Mouse (Mus musculus): ENCODE results near the gene BC034090.
"Not testable (repeated sequence)": the region's sequence is repeated elsewhere in the genome, so short reads cannot be mapped to it uniquely, and the experiment has no call there.

Gene BC034090

DNA sequence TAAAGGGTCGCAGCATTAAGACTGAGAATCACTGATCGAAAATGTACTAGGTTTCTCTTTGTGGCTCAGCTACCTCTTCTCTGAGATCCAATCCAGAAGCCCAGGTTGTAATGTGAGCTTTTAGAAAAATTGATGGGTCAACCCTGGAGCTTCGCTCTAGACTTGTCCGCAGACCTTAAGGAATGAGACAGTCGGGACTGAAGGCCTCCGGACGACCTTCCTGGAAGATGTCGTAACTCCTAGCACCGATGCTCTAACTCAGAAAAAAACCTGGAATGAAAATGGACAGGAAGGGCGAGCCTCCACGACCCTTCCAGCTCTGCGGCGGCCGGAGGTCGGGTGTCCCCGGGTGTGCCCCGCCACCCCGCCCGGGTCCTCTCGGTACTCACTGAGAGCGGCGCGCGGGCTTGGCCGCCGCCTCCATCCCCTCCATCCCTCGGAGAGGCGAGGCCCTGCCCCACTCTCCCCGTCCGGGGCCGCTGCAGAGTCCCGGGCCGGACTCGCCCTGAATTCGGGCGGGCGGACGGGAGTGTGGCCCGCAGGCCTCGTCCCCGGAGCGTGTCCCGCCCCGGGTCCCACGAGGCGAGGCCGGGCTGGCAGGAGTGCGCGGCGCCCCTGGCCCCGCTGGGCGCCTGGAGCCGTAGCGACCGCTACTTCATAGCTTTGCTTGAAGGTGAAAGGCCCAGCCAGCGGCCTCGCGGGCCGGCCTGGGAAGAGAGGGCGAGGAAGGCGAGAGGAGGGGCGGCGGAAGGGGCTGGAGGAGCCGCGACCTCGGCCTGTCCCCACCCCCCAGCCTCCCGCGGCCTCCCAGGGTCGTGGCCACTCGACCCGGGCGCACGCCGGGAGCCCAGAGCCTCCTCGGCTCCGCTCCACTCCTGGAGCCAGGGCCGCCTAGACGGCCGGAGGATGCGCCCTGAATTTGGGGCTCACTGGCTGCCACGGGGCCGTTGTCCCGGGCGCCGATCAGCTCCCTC lies at the start of gene BC034090:
Gene BC034090 (minus strand): TSS at position 648 of the 974 bp plus-strand sequence.
- no peak for DNase-seq (ENCODE audit: extremely low read depth, insufficient read length, low spot score)

DNA sequence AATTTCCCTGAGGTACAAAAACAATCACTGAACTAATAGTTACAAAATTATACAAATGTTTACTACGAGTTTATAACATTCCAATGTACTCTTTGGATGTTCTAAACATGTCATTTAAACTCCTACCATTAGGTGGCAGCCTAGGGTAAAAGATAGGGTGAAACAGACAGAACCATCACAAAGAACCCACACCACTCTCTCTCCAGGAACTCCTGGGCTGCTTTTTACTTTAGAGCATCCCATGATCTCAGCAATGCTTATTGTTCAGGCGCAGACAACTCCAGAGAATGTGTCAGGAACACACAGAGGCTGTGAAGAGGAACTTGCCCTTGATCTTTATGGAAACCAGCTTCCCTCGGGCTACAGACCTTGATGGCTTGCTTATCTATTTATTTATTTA lies 49.2 kb upstream of the BC034090 start:
- DNase-seq (ENCODE audit: extremely low read depth, insufficient read length, low spot score) = peak; percentile 28

DNA sequence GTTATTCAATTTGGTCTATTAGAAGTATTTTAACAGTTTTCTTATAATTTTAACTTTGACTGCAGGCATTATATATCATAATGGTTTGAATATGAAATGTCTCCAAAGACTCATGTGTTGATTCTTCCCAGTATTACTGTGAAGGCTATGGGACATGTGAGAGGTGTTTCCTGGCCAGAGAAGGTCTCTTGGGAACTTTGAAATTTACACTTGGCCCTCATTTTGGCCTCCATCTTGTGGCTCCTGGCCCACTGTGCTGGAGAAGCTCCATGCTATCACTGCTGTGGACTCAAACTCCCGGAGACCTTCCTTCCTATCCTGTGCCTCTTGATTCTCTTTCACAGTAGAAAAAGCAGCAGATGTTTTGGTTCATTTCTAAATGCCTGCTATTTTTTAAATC lies 45.2 kb upstream of the BC034090 start:
- DNase-seq (ENCODE audit: extremely low read depth, insufficient read length, low spot score) = no peak

DNA sequence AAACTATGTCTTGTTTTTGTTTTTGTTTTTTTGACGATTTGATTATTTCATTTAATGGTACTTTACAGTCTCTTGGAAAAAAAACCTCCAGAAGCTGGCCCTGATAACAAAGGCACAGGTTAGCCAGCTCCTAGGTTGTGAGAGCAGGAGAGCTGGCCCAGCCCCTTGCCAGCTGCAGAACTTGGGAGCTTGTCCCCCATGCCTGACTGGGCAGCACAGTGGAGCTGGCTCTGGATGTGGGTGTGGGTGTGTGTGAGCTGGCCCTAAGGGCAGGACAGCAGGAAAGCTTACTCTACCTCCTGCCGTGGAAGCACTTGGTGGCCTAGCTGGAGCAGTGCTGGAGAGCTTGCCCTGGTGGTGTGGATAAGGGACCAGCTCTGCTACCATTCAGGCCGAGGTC lies 43.8 kb upstream of the BC034090 start:
- DNase-seq (ENCODE audit: extremely low read depth, insufficient read length, low spot score) = no peak

DNA sequence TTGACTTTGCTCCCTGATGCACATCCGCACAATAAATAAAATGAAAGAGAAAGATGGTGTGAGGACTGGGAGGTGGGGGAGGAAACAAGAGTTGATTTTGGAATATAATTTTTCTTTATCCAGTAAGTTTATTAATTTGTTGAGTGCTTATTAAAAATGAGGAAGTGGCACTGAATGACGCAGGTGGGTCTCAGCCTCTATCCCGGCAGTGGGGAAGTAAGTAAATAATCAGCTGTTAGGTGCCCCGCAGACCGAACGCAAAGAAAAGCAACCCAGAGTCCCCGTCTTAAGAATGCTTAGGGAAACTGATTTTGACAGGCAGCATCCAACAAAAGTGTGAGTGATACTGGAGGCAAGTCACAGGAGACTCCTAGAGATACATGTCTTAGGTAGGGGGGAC lies 39.6 kb upstream of the BC034090 start:
- DNase-seq (ENCODE audit: extremely low read depth, insufficient read length, low spot score) = no peak

DNA sequence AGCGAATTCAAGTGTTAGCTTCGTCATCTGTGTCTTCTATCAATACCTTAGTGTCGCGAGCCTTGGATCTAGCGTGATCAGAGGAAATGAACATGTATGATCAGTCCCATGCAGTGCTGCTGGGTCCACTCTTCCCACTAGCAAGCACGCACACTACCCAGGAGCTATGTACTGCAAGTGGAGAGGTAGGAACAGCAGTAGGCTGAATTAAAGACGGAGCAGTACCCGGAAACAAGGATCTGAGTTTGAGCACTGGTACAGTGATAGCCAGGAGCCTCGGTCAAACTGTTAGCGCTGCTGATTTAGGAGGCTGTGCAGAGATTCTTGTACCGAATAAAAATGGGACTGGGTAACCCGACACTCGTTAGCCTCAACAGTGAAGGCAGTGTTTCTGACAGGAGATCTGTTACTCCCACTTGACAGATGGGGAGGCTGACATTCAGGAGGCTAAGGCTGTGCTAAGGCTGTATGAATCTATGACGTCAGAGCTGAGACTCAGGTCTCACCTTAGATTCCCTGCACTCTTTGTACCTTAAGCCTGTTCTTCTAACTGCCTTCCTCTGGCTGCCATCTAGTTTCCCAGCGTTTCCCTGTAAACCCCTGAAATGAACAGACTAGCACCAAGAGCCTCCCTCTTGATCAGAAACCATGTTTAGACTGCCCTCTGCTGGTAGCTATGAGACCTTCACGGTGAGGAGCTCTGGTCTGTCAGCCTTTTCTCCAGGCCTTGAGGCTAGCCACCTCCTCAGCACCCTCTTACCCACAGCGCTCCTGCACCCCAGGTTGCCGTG lies 37.0 kb upstream of the BC034090 start:
- DNase-seq (ENCODE audit: extremely low read depth, insufficient read length, low spot score) = peak; percentile 46

DNA sequence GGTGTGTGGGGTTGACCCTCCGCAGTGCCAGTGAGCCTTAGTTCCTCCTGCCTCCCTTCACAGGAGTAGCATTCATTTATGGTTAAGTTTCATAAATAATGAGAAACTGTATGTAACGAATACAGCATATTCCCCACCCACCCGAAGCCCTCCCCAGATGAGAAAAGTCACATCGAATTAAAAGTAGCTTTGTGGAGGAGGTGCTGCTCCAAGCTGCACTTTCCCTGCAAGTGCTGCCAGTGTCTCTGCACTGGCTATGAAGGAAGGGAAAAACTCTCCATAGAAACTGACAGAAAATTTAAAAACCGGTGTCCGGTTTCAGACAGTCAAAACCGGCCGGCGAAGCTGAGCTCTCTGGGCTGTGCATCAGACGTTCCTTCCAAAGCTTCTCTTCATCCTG lies 36.1 kb upstream of the BC034090 start:
- DNase-seq (ENCODE audit: extremely low read depth, insufficient read length, low spot score) = no peak

DNA sequence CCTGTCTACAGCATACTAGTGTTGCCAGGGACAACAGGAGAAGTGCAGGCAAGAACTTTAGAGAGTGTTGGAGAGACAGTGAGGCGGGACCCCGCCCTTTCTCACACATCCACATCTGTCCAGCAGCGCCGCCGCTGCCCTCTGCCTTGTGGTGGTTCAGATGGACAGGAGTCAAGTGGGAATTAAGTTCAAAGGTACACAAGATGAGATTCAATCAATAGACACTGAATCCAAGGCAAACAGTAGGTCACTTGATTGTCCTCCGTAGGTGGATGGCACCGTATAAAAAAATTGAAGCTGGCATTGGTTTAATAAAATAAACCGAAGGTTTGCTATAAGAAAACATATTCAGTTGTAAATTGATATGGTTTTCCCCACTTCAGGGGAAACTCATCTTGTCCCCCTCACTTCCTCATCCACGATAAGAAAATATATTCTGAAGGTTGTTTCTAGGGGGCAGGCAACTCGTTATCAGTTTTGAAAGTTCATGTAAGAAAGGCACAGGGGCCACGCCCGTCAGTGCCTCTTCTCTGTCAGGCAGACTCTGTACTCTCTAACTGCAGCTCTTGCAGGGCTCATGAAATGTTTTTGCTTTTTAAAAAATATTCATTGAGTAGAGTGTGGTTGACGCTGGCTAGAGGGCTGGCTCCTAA lies 32.3 kb upstream of the BC034090 start:
- DNase-seq (ENCODE audit: extremely low read depth, insufficient read length, low spot score) = no peak

DNA sequence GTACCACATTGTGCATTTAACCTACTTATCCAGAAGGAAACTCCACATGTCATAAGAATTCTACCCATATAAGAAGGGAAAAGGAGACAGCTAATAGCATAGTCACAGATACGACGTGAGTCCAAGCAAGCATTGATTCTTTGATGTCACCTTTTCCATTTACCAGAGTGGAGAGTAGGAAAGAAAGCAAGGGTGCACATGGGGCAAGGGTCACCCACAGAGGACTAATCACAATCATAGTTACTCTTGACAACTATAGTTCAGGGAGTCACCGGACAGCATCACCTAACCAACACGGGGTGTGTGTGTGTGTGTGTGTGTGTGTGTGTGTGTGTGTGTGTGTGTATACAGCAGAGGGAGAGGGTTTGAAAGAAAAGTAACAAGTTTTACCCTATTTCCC lies 31.5 kb upstream of the BC034090 start:
- no peak for DNase-seq (ENCODE audit: extremely low read depth, insufficient read length, low spot score)

DNA sequence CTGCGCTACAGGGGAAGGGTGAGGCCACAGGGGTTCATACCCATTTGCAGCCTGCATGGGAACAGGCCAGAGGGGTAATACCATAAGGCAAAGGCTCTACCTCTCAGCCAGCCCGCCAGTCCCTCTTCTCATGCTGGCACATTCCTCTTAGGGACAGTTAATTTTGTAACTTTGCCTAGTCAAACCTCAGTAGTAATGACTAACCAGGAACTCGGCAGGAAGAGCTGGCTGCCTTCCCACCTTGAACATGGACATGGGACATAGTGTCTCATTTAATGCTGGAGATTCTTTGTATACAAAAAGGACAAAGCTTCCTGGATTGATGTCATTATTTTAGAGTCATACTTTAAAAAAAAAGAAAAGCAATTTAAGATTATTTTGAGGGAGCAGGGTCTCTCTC lies 30.7 kb upstream of the BC034090 start:
- DNase-seq (ENCODE audit: extremely low read depth, insufficient read length, low spot score) = peak; percentile 41

DNA sequence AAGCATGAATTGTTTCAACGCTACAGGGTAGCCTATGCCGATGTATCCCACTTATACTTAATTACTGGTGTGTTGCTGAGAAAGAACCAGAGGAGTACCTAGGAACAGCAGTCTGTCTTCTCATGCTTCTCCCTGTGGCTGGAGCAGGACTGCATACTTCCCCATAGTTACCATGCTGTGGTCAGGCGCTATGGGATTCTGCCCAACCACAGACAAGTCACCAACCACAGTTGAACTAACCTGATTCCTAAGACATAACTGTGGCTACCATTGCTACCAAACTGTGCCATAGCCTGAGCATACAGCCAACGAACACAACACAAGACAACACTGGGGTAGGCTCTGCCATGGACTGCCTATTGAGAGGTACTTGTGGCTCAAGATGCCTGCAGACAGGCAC lies 28.7 kb upstream of the BC034090 start:
- DNase-seq (ENCODE audit: extremely low read depth, insufficient read length, low spot score) = peak; percentile 74

DNA sequence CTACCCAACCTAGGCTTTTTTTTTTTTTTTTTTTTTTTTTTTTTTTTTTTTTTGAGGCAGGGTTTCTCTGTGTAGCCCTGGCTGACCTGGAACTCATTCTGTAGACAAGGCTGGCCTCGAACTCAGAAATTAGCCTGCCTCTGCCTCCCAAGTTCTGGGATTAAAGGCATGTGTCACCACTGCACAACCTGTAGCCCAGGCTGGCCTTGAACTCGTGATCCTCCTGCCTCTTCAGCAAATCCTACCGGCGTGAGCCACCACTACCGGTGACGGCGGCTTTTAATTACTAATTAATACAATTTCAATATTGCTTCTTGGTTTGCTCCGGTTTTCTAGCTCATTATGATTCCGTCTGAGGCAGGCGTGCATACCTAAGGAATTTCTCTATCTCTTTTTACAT lies 18.3 kb upstream of the BC034090 start:
- not testable (repeated sequence) for DNase-seq (ENCODE audit: extremely low read depth, insufficient read length, low spot score)

DNA sequence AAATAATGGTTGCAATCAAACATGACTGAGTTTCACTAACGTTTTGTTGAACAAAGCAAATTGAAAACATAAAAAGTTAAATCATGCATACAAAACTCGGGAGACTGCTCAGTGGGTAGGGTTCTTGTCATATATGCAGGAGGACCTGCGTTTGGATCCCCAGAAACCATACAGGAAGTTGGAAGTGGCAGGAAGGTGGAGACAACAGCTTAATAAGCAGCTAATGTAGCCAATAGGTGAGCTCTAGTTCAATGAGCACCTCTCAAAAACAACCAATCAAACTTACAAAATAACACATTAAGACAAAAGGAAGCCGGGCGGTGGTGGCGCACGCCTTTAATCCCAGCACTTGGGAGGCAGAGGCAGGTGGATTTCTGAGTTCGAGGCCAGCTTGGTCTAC lies 10.1 kb upstream of the BC034090 start:
- no peak for DNase-seq (ENCODE audit: extremely low read depth, insufficient read length, low spot score)

DNA sequence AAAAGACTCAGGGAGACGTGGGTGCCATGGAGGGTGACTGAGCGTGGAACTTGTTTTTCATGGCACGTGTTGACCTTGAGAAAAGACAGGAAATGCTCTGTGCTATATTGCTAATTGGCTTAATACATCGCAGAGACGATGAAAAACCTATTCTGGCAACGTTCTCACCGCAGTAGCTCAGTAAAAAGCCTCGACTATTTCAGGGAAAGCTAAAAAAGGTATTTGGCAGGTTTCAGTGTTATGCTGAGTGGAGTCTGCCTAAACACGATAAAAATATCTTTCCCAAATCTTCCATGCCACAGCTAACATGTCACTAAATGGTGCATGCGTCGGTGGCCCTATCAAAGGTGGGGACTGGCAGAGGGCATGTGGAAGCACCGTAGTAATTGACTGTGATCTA lies 8.9 kb upstream of the BC034090 start:
- no peak for DNase-seq (ENCODE audit: extremely low read depth, insufficient read length, low spot score)

DNA sequence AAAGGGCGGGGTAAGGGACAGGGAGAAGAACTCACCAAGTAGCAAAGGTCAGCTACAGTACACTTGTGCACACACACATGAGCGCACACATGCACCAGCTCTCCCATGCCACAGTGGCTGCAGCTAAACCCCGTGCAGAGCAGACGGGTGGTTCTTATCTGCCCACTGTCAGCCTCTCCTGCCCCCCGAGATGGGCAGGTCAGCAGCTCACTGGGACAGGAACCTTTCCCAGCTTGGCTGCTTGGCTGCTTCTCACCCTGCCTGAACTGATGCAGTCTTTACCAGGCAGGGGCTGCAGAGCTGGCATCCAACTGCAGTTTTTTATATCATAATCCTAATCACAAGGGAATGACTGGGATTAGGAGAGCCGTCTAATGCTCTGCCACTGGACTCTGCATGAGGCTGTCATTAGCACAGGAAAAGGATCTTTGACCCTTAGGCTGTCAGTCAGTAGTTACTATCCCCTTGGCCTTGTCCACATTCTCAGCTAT lies 8.4 kb upstream of the BC034090 start:
- DNase-seq (ENCODE audit: extremely low read depth, insufficient read length, low spot score) = no peak

DNA sequence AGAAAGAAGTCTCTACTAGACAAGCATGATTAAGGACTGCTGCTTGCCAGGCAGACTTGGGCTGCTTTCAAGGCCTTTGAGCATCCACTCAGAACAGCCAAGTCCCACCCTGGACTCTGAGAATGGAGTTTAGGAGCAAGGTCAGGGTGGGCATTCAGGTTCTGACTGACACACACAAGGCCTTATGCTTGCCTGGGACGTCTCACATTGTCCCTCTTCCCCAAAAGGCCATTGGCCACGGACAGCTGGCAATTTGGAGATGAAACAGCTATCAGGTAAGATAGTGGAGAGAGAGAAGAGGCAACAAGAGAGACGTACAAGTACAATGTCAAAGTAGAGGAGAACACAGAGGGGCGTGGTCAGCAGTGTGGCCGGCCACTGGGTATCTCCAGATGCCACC lies 7.4 kb upstream of the BC034090 start:
- no peak for DNase-seq (ENCODE audit: extremely low read depth, insufficient read length, low spot score)

DNA sequence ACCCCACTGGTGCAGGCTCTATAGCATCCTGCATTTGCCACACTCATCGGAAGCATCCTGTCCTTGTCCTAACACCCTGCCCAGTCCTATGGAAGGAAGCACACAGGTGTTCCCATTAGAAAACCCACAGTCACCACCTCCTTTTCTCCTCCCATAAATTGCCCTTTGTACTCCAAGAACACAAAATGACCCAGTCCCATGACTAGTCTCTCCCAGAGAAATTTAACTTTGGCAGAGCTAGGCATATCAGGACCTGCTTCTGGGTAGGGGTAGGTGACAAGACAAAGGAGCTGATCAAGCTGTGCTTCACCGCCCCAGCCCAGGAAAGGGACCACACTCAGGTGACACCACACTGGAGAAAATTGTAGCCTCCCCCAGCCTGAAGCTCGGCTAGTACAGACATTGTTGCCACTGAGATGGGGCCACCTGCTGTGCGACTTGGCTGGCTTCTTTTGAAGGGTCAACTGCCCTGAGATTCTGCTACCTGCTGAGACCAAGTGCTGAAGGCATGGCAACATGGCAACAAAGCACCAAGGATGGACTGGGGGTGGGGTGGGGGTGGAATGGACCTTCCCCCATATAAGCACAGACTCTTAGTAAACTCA lies 6.4 kb upstream of the BC034090 start:
- DNase-seq (ENCODE audit: extremely low read depth, insufficient read length, low spot score) = no peak

DNA sequence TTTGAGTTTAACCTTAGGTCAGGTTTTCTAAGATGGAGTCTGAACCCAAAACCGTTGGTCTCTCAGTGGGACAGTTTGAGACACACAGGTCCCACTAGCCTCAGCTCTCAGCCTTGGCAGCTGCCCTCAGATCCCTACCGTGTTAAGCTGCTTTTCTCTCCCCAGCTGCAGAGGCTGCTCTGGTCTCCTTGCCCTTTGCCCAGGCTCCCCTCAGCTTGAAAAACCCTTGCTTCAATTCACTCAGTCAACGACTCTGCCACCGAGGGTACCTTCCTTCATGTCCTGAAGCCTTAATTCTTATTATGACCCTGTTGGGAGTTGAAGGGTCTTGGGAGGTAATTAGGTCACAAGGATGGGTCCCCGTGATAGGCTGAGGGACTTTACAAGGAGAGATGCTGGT lies 5.7 kb upstream of the BC034090 start:
- no peak for DNase-seq (ENCODE audit: extremely low read depth, insufficient read length, low spot score)

DNA sequence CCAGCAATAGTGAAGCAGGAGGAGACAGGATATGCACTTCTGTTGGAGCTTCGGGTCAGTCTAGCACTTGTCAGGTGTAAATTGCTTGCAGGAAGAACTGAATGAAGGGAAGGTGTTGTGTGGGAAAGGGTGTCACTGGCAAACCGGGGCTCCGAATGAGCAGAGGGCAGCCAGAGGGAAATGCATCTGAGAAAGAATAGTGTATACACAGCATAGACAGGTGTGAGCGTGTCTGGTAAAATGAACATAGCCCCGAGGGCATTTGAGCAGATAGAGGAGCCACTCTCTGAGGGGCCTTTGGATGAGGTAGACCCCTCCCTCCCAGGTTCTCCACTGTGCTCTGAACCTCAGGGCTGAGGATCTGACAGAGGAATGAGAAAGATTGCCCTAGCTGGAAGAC lies 3.8 kb upstream of the BC034090 start:
- DNase-seq (ENCODE audit: extremely low read depth, insufficient read length, low spot score) = no peak

DNA sequence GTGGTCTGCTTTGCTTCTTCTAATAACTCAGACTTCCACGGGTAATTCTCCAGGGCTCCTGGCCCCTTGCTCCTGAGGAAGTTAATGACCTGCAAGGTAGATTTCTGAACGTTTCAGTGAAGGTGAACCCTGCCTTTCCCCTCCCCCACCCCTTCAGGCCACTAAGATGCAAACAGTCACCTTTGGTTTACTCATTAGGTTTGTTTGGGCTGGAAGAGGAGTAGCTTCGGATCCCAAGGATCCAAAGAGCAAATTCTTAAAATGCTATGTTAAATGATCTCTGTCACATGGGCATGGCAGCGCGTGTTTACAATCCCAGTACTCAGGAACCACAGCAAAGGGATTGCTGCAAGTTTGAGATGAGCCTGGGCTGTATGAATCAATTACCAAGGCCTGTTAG lies 3.2 kb upstream of the BC034090 start:
- DNase-seq (ENCODE audit: extremely low read depth, insufficient read length, low spot score) = no peak

DNA sequence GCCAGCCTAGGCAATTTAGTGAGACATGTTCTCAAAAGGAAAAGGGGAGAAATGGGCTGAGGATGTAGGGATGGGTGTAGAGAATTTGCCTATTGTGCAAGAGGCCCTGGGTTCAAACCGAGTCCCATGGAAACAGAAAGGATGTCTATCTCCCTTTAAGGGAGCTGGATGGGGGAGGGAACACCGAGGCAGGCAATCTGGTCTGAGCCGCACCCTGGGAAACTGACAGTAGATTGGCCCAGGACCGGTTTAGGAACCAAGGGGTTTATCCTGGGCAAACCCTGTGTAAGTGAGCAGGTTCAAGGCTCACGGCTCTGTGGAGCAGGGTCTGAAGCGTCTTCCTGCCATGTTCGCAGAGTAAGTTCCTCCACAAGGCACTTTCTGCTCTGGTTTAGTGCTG lies 1.3 kb upstream of the BC034090 start:
- no peak for DNase-seq (ENCODE audit: extremely low read depth, insufficient read length, low spot score)
